Mouse (Mus musculus) thymus, postnatal 0 days (tissue): ENCODE measurements at regions not wholly inside any gene's neighbourhood (a gene's known extent, or its start where the extent isn't known, plus 50 kb on each side); places are given as distances from the start of the nearest gene placed in this dataset.

Source experiments
- DNase-seq: peaks from one replicate; pipeline ENCODE4 v3.0.0-alpha.2; 2015; ENCODE audit warnings: low spot score

GRCm38 (mm10) chr6:117330198-117330597 lies 161.9 kb downstream of the Cxcl12 start:
- DNase-seq = no peak

GRCm38 (mm10) chr6:117330726-117331360 lies 162.5 kb downstream of the Cxcl12 start:
- no peak for DNase-seq

- no peak for DNase-seq
Observed at GRCm38 (mm10) chr6:117332641-117333040, 164.3 kb downstream of the Cxcl12 start.

GRCm38 (mm10) chr6:117342123-117342522 lies 173.8 kb downstream of the Cxcl12 start:
- DNase-seq = no peak

GRCm38 (mm10) chr6:117347356-117347755 lies 179.0 kb downstream of the Cxcl12 start:
- DNase-seq = no peak

- no peak for DNase-seq
Observed at GRCm38 (mm10) chr6:117351846-117352245, 183.5 kb downstream of the Cxcl12 start.

GRCm38 (mm10) chr6:117353091-117353490 lies 184.8 kb downstream of the Cxcl12 start:
- DNase-seq = no peak

- no peak for DNase-seq
Observed at GRCm38 (mm10) chr6:117356101-117356500, 187.8 kb downstream of the Cxcl12 start.

GRCm38 (mm10) chr6:117359401-117359800 lies 191.1 kb downstream of the Cxcl12 start:
- DNase-seq = no peak

- DNase-seq = no peak
Observed at GRCm38 (mm10) chr6:117366563-117366962, 198.2 kb downstream of the Cxcl12 start.

GRCm38 (mm10) chr6:117375989-117376388 lies 207.7 kb downstream of the Cxcl12 start:
- DNase-seq = no peak

GRCm38 (mm10) chr6:117379904-117380303 lies 211.6 kb downstream of the Cxcl12 start:
- no peak for DNase-seq

- no peak for DNase-seq
Observed at GRCm38 (mm10) chr6:117390233-117390848, 222.0 kb downstream of the Cxcl12 start.

- DNase-seq = no peak
Observed at GRCm38 (mm10) chr6:117393480-117393879, 225.1 kb downstream of the Cxcl12 start.

- DNase-seq = no peak
Observed at GRCm38 (mm10) chr6:117405589-117406311, 237.4 kb downstream of the Cxcl12 start.

GRCm38 (mm10) chr6:117406312-117406595 lies 237.9 kb downstream of the Cxcl12 start:
- DNase-seq = no peak

- no peak for DNase-seq
Observed at GRCm38 (mm10) chr6:117406757-117407156, 238.4 kb downstream of the Cxcl12 start.

- DNase-seq = no peak
Observed at GRCm38 (mm10) chr6:117407206-117407858, 239.0 kb downstream of the Cxcl12 start.

GRCm38 (mm10) chr6:117407953-117408352 lies 239.6 kb downstream of the Cxcl12 start:
- no peak for DNase-seq

- DNase-seq = no peak
Observed at GRCm38 (mm10) chr6:117408971-117409783, 240.8 kb downstream of the Cxcl12 start.

GRCm38 (mm10) chr6:117414926-117415325 lies 246.6 kb downstream of the Cxcl12 start:
- DNase-seq = no peak
